Mouse (Mus musculus) megakaryocyte, adult 5-6 weeks (primary cell): ENCODE data around the gene Cyp2w1. TPM values are rescaled to one million over a fixed set of nuclear protein-coding genes. Genes with fewer than 3 reads are reported as not detected.
A peak's percentile ranks its signal among the peaks of the same experiment; 100 is the strongest.

Experiments
- ATAC-seq: 2 replicates; pipeline ENCODE4 v1.8.0; 2016; ENCODE audit warnings: mild to moderate bottlenecking, inconsistent platforms; ENCODE audit not compliant: poor library complexity, severe bottlenecking
- total RNA-seq, 2 experiments: library from RNA; stranded (forward) in 1 of 2; stranded (reverse) in 1 of 2; fragments of 153-499, 151-499 nt in 1 of 2; fragments of 221-1000, 200-1000 nt in 1 of 2; gene quantifications; 2 replicates each; pipeline versions ENCODE4 v1.2.3 to v1.2.4; 2015 to 2017

Gene Cyp2w1
- total RNA-seq, 2 experiments from 2014 or later = not detected

GRCm38 (mm10) chr5:139398786-139399185 is 46.4 kb downstream of the Cyp2w1 start:
- no peak for ATAC-seq

- no peak for ATAC-seq
These were observed 47.6 kb downstream of the Cyp2w1 start for GRCm38 (mm10) chr5:139399991-139400390.

GRCm38 (mm10) chr5:139402106-139402505 is 49.7 kb downstream of the Cyp2w1 start:
- no peak for ATAC-seq

GRCm38 (mm10) chr5:139403692-139404260 is 51.4 kb downstream of the Cyp2w1 start:
- peak; percentile 27 for ATAC-seq

- peak; percentile 64 for ATAC-seq
These were observed 52.5 kb downstream of the Cyp2w1 start, which contains the start of gene C130050O18Rik for GRCm38 (mm10) chr5:139404801-139405401. TSS of gene C130050O18Rik (plus strand) at chr5:139405280.

DNA sequence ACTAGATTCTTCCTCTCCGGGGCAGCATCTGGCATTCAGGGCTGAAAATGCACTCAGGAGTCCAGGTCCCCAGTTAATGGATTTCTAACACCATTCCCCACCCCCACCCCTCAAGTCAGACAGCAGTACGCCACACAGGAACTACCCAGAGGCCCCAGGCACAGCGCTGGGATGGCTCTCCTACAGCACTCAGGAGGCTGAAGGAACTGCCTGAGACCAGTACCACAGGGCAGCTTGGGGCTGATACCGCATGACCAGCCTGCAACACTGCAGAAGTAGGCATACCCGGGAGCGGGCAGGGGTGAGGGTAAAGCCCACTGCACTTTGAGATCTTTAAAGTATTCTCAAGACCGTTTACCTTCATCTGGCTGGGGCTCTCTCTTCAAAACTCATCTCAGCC is 53.1 kb downstream of the Cyp2w1 start:
- ATAC-seq = peak; percentile 20

GRCm38 (mm10) chr5:139405953-139406352 is 53.5 kb downstream of the Cyp2w1 start:
- no peak for ATAC-seq

Other genes with a start within 250 kb of the Cyp2w1 start
- 0.27 and 0.60 TPM in 2 replicates for gene Prkar1b, start 202.6 kb upstream of the Cyp2w1 start, total RNA-seq (2015)
- 0.04 and 0.48 TPM in 2 replicates for gene Prkar1b, start 202.6 kb upstream of the Cyp2w1 start, total RNA-seq (2017)
- 5.2 and 5.6 TPM in 2 replicates for gene Dnaaf5, start 202.4 kb upstream of the Cyp2w1 start, total RNA-seq (2015)
- 3.3 and 4.1 TPM in 2 replicates for gene Dnaaf5, start 202.4 kb upstream of the Cyp2w1 start, total RNA-seq (2017)
- gene Sun1, start 152.0 kb upstream of the Cyp2w1 start, total RNA-seq (2015) = 40.8 and 44.1 TPM in 2 replicates
- gene Sun1, start 152.0 kb upstream of the Cyp2w1 start, total RNA-seq (2017) = 67.0 and 72.5 TPM in 2 replicates
- gene Get4, start 100.3 kb upstream of the Cyp2w1 start, total RNA-seq (2015) = 21.6 and 23.0 TPM in 2 replicates
- 18.5 and 23.1 TPM in 2 replicates for gene Get4, start 100.3 kb upstream of the Cyp2w1 start, total RNA-seq (2017)
- 42.5 and 43.9 TPM in 2 replicates for gene Adap1, start 27.0 kb upstream of the Cyp2w1 start, total RNA-seq (2015)
- gene Adap1, start 27.0 kb upstream of the Cyp2w1 start, total RNA-seq (2017) = 56.9 and 61.1 TPM in 2 replicates
- gene Cox19, start 1.2 kb upstream of the Cyp2w1 start, total RNA-seq (2015) = 35.6 and 42.6 TPM in 2 replicates
- gene Cox19, start 1.2 kb upstream of the Cyp2w1 start, total RNA-seq (2017) = 20.0 and 24.6 TPM in 2 replicates
- gene Gpr146, start 25.1 kb downstream of the Cyp2w1 start, total RNA-seq (2015) = 9.8 and 13.1 TPM in 2 replicates
- gene Gpr146, start 25.1 kb downstream of the Cyp2w1 start, total RNA-seq (2017) = 9.6 and 14.8 TPM in 2 replicates
- 18.3 and 19.9 TPM in 2 replicates for gene C130050O18Rik, start 52.7 kb downstream of the Cyp2w1 start, total RNA-seq (2015)
- gene C130050O18Rik, start 52.7 kb downstream of the Cyp2w1 start, total RNA-seq (2017) = 16.6 and 19.7 TPM in 2 replicates
- gene Gper1, start 70.5 kb downstream of the Cyp2w1 start, total RNA-seq (2015) = 0.07 TPM in 1 of 2 replicates, not detected in the other
- 0.22 TPM in 1 of 2 replicates, not detected in the other for gene Gper1, start 70.5 kb downstream of the Cyp2w1 start, total RNA-seq (2017)
- 12.4 and 15.8 TPM in 2 replicates for gene 3110082I17Rik, start 107.9 kb downstream of the Cyp2w1 start, total RNA-seq (2015)
- gene 3110082I17Rik, start 107.9 kb downstream of the Cyp2w1 start, total RNA-seq (2017) = 10.8 and 11.4 TPM in 2 replicates
- 11.4 and 14.9 TPM in 2 replicates for gene Zfand2a, start 131.9 kb downstream of the Cyp2w1 start, total RNA-seq (2015)
- 6.7 and 21.9 TPM in 2 replicates for gene Zfand2a, start 131.9 kb downstream of the Cyp2w1 start, total RNA-seq (2017)
- gene Uncx, start 190.9 kb downstream of the Cyp2w1 start, total RNA-seq (2015) = not detected in 2 replicates
- not detected in 2 replicates for gene Uncx, start 190.9 kb downstream of the Cyp2w1 start, total RNA-seq (2017)